Comparison of ENCODE assay signal across 8 mouse cellular contexts in the genomic region with DNA sequence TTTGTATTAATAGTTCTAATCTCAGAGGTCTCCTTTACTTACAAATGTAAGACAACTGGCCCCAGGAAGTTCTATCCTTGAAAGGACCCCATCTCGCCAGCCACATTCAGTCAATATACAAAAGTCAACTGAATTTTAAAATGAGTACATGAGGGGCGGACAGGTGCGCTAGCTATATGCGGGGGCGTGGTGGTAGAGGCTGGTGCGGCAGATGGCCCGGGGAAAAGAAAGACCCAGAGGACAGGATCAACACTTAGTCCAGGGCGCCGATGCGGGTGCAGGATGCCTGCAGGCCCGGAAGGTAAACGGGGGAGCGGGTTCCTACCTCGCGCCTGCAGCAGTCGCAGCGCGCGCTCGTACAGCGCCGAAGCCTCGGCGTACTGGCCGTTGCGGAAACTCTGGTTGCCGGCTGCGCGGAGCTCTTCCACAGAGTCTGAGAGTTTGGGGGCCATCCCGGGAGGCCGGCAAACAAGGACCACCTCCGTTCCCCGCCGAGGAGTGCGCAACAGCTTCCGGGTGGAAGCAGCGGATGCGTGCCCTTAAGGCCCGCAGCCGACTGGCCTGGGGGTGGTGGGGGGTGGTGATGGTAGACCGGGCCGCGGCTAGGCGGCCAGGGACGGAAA. TPM values are rescaled to one million over a fixed set of nuclear protein-coding genes. Genes with fewer than 3 reads are reported as not detected.
DNase-seq lines count a peak whose midpoint lies in the region; ATAC-seq and TF ChIP-seq lines count a peak whose summit lies in the region.

A gene (plus strand): TSS at position 181 of the 623 bp plus-strand sequence.

- TF ChIP-seq POLR2A in embryonic fibroblast, embryonic 13.5 days (IDR thresholded peaks at IDR 0.05; ENCODE audit: low read depth, low read length) = no peak

- H3K27ac ChIP-seq in kidney, embryonic 15.5 days = peak within 1 kb of the TSS; percentile 90
- no peak within 1 kb of the TSS for H3K27ac ChIP-seq in embryonic fibroblast, embryonic 13.5 days (ENCODE audit: insufficient read depth, low read length)
- H3K27ac ChIP-seq in midbrain, postnatal 0 days (ENCODE audit: low read depth, low read length) = peak within 1 kb of the TSS; percentile 83

- H3K9me3 ChIP-seq in kidney, embryonic 15.5 days (replicated peaks) = no peaks in the 10 kb centered on the region
- no peaks in the 10 kb centered on the region for H3K9me3 ChIP-seq in midbrain, postnatal 0 days (ENCODE audit: low read length)

- ATAC-seq in kidney, embryonic 15.5 days (replicated peaks; ENCODE audit: low FRiP score) = peak; percentile 23
- ATAC-seq in midbrain, postnatal 0 days (ENCODE audit: low FRiP score) = peak; percentile 64

- peaks cover 45% of the 10 kb centered on the region for H3K4me1 ChIP-seq in kidney, embryonic 15.5 days
- H3K4me1 ChIP-seq in embryonic fibroblast, embryonic 13.5 days (ENCODE audit: control insufficient read depth, insufficient read depth, low read length) = peaks cover 2% of the 10 kb centered on the region; the same call in 1 of the 2 replicates
- no peaks in the 10 kb centered on the region; the same call in 1 of the 2 replicates for H3K4me1 ChIP-seq in midbrain, postnatal 0 days (ENCODE audit: insufficient read depth, low read length)

- H3K27me3 ChIP-seq in kidney, embryonic 15.5 days = no peaks in the 10 kb centered on the region
- no peaks in the 10 kb centered on the region for H3K27me3 ChIP-seq in midbrain, postnatal 0 days (ENCODE audit: insufficient read depth, low read length)

- peak within 1 kb of the TSS; percentile 91 for H3K4me2 ChIP-seq in kidney, embryonic 15.5 days
- H3K4me2 ChIP-seq in midbrain, postnatal 0 days (ENCODE audit: low read depth, low read length, poor library complexity, severe bottlenecking) = peak within 1 kb of the TSS; percentile 93

- TF ChIP-seq CTCF in embryonic fibroblast, embryonic 13.5 days (IDR thresholded peaks at IDR 0.05; ENCODE audit: borderline replicate concordance, insufficient read depth, low read length) = no peak
- TF ChIP-seq CTCF in midbrain, postnatal 0 days (IDR thresholded peaks at IDR 0.05) = no peak

- DNase-seq in kidney, adult 18-20 months = no peak
- DNase-seq in MN1 (ENCODE audit: low spot score) = peak; percentile 49
- no peak for DNase-seq in heart, postnatal 36 days
- DNase-seq in left cerebral cortex, postnatal 25 days (ENCODE audit: low spot score in 2 of 2) = peak in 1 of 2 experiments; percentile 54
- DNase-seq in midbrain, postnatal 0 days (ENCODE audit: low spot score) = peak; percentile 36
- DNase-seq in c-Kit-positive CD71-positive TER-119-positive erythroid progenitor cells, embryonic 14.5 days (ENCODE audit: low spot score) = no peak

- 1% methylated on average over 45 of the region's 45 CpGs for WGBS in kidney, embryonic 15.5 days
- under 1% methylated on average over 45 of the region's 45 CpGs for WGBS in midbrain, postnatal 0 days

- H3K36me3 ChIP-seq in kidney, embryonic 15.5 days = peaks cover 16% of the 10 kb centered on the region
- H3K36me3 ChIP-seq in midbrain, postnatal 0 days (ENCODE audit: insufficient read depth, low read length) = peaks cover 4% of the 10 kb centered on the region; the same call in 1 of the 2 replicates

- intact Hi-C loops in heart, postnatal 36 days (cut with DNase I) = loop anchor here (2.0 kb wide), 1 partner anchor 75 kb away; a partner anchor contains a TSS
- intact Hi-C loops in left cerebral cortex, postnatal 25 days (cut with DNase I) = loop anchor here (2.0 kb wide), 1 partner anchor 75 kb away; a partner anchor contains a TSS

- H3K9ac ChIP-seq in kidney, embryonic 15.5 days = peak within 1 kb of the TSS; percentile 82
- H3K9ac ChIP-seq in midbrain, postnatal 0 days (replicated peaks; ENCODE audit: low read length, poor library complexity, severe bottlenecking) = peak within 1 kb of the TSS; percentile 94

- peak within 1 kb of the TSS; percentile 95 for H3K4me3 ChIP-seq in kidney, embryonic 15.5 days (replicated peaks)
- H3K4me3 ChIP-seq in embryonic fibroblast, embryonic 13.5 days (ENCODE audit: insufficient read depth, low read length) = peak within 1 kb of the TSS; percentile 65
- peak within 1 kb of the TSS; percentile 95 for H3K4me3 ChIP-seq in midbrain, postnatal 0 days (ENCODE audit: low read depth, low read length)

RNA-seq across cellular contexts. Expression of the gene that starts here (rescaled TPM):
- polyA plus RNA-seq in kidney, embryonic 15.5 days (2015; fragmentation: Nextera tagmentation; extraction: Ambion mirVana) = 21.0 and 23.4 TPM in 2 replicates
- polyA plus RNA-seq in embryonic fibroblast, embryonic 13.5 days (2011; ENCODE audit: insufficient read length, low read depth, missing spikeins) = 23.1 and 24.0 TPM in 2 replicates
- total RNA-seq in heart, postnatal 36 days (2021) = 10 to 100 TPM; 17.0 to 20.4 TPM
- total RNA-seq in left cerebral cortex, postnatal 25 days (2021) = 10 to 100 TPM; 37.4 to 45.4 TPM
- total RNA-seq in midbrain, postnatal 0 days (2014; rRNA removed) = 24.6 and 28.3 TPM in 2 replicates
- polyA plus RNA-seq in midbrain, postnatal 0 days (2015; fragmentation: Nextera tagmentation; extraction: Ambion mirVana) = 11.1 and 13.7 TPM in 2 replicates

Comparison
In these comparisons a context has a peak if more than half of its experiments do, and no peak if none do; other contexts are left out.
1. DNase-seq: peak in MN1 (single experiment) and midbrain, postnatal 0 days (single experiment); none in kidney, adult 18-20 months (single experiment), heart, postnatal 36 days (0 of 2) and c-Kit-positive CD71-positive TER-119-positive erythroid progenitor cells, embryonic 14.5 days (single experiment).
2. Peak in every context shown above with its lines, with median percentiles within 50 percentile points of each other: H3K4me3 ChIP-seq.